In genomic region chr10:80175536-80176269, GRCm38 (mm10) we compare ENCODE assay signal across 8 mouse cellular contexts. TPM values are rescaled to one million over a fixed set of nuclear protein-coding genes. Genes with fewer than 3 reads are reported as not detected.
DNase-seq lines count a peak whose midpoint lies in the region; ATAC-seq and TF ChIP-seq lines count a peak whose summit lies in the region.

No protein-coding gene starts in this region.

- 19% methylated on average over 4 of the region's 4 CpGs for WGBS in forebrain, postnatal 0 days

- no peak overlapping the region for H3K27ac ChIP-seq in forebrain, postnatal 0 days (ENCODE audit: low read depth, low read length)

- no peak overlapping the region for H3K4me2 ChIP-seq in forebrain, postnatal 0 days (ENCODE audit: low read depth)

- ATAC-seq in forebrain, postnatal 0 days, result peak; percentile 28; the same call in 1 of the 2 replicates
- 0 out of 2 replicates have a peak, but pooled peaks have one; percentile 21 for ATAC-seq in megakaryocyte, adult 5-6 weeks (ENCODE audit: poor library complexity, severe bottlenecking)

- TF ChIP-seq CTCF in brain, embryonic 14.5 days (IDR thresholded peaks at IDR 0.05; ENCODE audit: borderline replicate concordance, extremely low read depth, insufficient read depth, insufficient read length), result peak; percentile 66; the same call in 1 of the 2 replicates
- TF ChIP-seq CTCF in forebrain, postnatal 0 days (IDR thresholded peaks at IDR 0.05; ENCODE audit: low read depth), result peak; percentile 81

- peaks cover 16% of the 10 kb centered on the region for H3K36me3 ChIP-seq in forebrain, postnatal 0 days (ENCODE audit: insufficient read depth)

- H3K9me3 ChIP-seq in forebrain, postnatal 0 days (ENCODE audit: low read length), result no peaks in the 10 kb centered on the region

- no peak overlapping the region for H3K9ac ChIP-seq in forebrain, postnatal 0 days

- intact Hi-C loops in heart, postnatal 25 days (cut with DNase I), result loop anchor here (1.0 to 10.0 kb wide), 2 partner anchors 70 to 199 kb away; no protein-coding TSS in a partner anchor

- peak; percentile 96 for DNase-seq in heart, adult 11 months
- no peak for DNase-seq in heart, postnatal 25 days (ENCODE audit: low spot score)
- DNase-seq in 416B (ENCODE audit: low read depth), result peak; percentile 58
- peak; percentile 70 for DNase-seq in brain, embryonic 14.5 days (ENCODE audit: low read depth)
- DNase-seq in forebrain, postnatal 0 days, result peak; percentile 78
- no peak for DNase-seq in natural killer cell, adult 2 months (ENCODE audit: low spot score in 2 of 2)
- DNase-seq in spleen, postnatal 36 days (ENCODE audit: low spot score in 2 of 2), result no peak

- H3K4me3 ChIP-seq in forebrain, postnatal 0 days (ENCODE audit: low read depth, low read length), result no peak overlapping the region

- H3K4me1 ChIP-seq in forebrain, postnatal 0 days (ENCODE audit: insufficient read depth), result peaks cover 9% of the 10 kb centered on the region

- no peaks in the 10 kb centered on the region for H3K27me3 ChIP-seq in forebrain, postnatal 0 days (ENCODE audit: insufficient read depth, low read length)

- TF ChIP-seq POLR2A in brain, embryonic 14.5 days (IDR thresholded peaks at IDR 0.05; ENCODE audit: borderline replicate concordance, extremely low read depth, insufficient read depth, insufficient read length, poor library complexity, severe bottlenecking), result no peak

RNA-seq across cellular contexts. Expression of gene 1600002K03Rik, which starts 3.0 kb away (rescaled TPM):
- total RNA-seq in heart, postnatal 25 days (2021), result 1 to 10 TPM; 4.2 to 5.2 TPM
- polyA plus RNA-seq in brain, embryonic 14.5 days (2012; rRNA removed), result 18.5 and 21.2 TPM in 2 replicates
- 4.2 and 5.0 TPM in 2 replicates for total RNA-seq in forebrain, postnatal 0 days (2014; rRNA removed)
- 5.0 and 6.0 TPM in 2 replicates for polyA plus RNA-seq in forebrain, postnatal 0 days (2015; fragmentation: Nextera tagmentation; extraction: Ambion mirVana)
- 19.3 and 21.0 TPM in 2 replicates for total RNA-seq in megakaryocyte, adult 5-6 weeks (2015)
- 18.8 and 20.9 TPM in 2 replicates for total RNA-seq in megakaryocyte, adult 5-6 weeks (2017)

RNA-seq across cellular contexts. Expression of gene Efna2, which starts 3.6 kb away (rescaled TPM):
- 1 to 10 TPM in 1 of 2 experiments, under 1 TPM in 1; 0.91 to 1.1 TPM for total RNA-seq in heart, postnatal 25 days (2021)
- 57.2 and 66.4 TPM in 2 replicates for polyA plus RNA-seq in brain, embryonic 14.5 days (2012; rRNA removed)
- 29.0 and 30.9 TPM in 2 replicates for total RNA-seq in forebrain, postnatal 0 days (2014; rRNA removed)
- polyA plus RNA-seq in forebrain, postnatal 0 days (2015; fragmentation: Nextera tagmentation; extraction: Ambion mirVana), result 30.6 and 31.3 TPM in 2 replicates
- 0.49 TPM in 1 of 2 replicates, not detected in the other for total RNA-seq in megakaryocyte, adult 5-6 weeks (2015)
- total RNA-seq in megakaryocyte, adult 5-6 weeks (2017), result 0.12 TPM in 1 of 2 replicates, not detected in the other

RNA-seq across cellular contexts. Expression of gene Cirbp, which starts 9.9 kb away (rescaled TPM):
- 10 to 100 TPM; 31.7 to 43.1 TPM for total RNA-seq in heart, postnatal 25 days (2021)
- 381 and 490 TPM in 2 replicates for polyA plus RNA-seq in brain, embryonic 14.5 days (2012; rRNA removed)
- 345 and 424 TPM in 2 replicates for total RNA-seq in forebrain, postnatal 0 days (2014; rRNA removed)
- 834 and 838 TPM in 2 replicates for polyA plus RNA-seq in forebrain, postnatal 0 days (2015; fragmentation: Nextera tagmentation; extraction: Ambion mirVana)
- total RNA-seq in megakaryocyte, adult 5-6 weeks (2015), result 11.7 and 13.8 TPM in 2 replicates
- 29.3 and 32.1 TPM in 2 replicates for total RNA-seq in megakaryocyte, adult 5-6 weeks (2017)

RNA-seq across cellular contexts. Expression of gene Midn, which starts 27.6 kb away (rescaled TPM):
- 100 to 1,000 TPM in 1 of 2 experiments, 10 to 100 TPM in 1; 92.1 to 120 TPM for total RNA-seq in heart, postnatal 25 days (2021)
- 177 and 213 TPM in 2 replicates for polyA plus RNA-seq in brain, embryonic 14.5 days (2012; rRNA removed)
- 91.5 and 120 TPM in 2 replicates for total RNA-seq in forebrain, postnatal 0 days (2014; rRNA removed)
- 19.3 and 21.3 TPM in 2 replicates for polyA plus RNA-seq in forebrain, postnatal 0 days (2015; fragmentation: Nextera tagmentation; extraction: Ambion mirVana)
- 29.5 and 29.6 TPM in 2 replicates for total RNA-seq in megakaryocyte, adult 5-6 weeks (2015)
- total RNA-seq in megakaryocyte, adult 5-6 weeks (2017), result 22.4 and 36.1 TPM in 2 replicates

RNA-seq across cellular contexts. Expression of gene Cbarp, which starts 35.1 kb away (rescaled TPM):
- total RNA-seq in heart, postnatal 25 days (2021), result 1 to 10 TPM; 2.4 to 3.1 TPM
- 152 and 242 TPM in 2 replicates for polyA plus RNA-seq in brain, embryonic 14.5 days (2012; rRNA removed)
- total RNA-seq in forebrain, postnatal 0 days (2014; rRNA removed), result 114 and 151 TPM in 2 replicates
- 57.5 and 68.2 TPM in 2 replicates for polyA plus RNA-seq in forebrain, postnatal 0 days (2015; fragmentation: Nextera tagmentation; extraction: Ambion mirVana)
- total RNA-seq in megakaryocyte, adult 5-6 weeks (2015), result 1.6 and 2.2 TPM in 2 replicates
- 1.4 TPM in 1 of 2 replicates, not detected in the other for total RNA-seq in megakaryocyte, adult 5-6 weeks (2017)

Comparison
In these comparisons a context has a peak if more than half of its experiments do, and no peak if none do; other contexts are left out.
1. DNase-seq: peak in heart, adult 11 months (single experiment), 416B (single experiment), brain, embryonic 14.5 days (single experiment) and forebrain, postnatal 0 days (single experiment); none in heart, postnatal 25 days (single experiment), natural killer cell, adult 2 months (0 of 2) and spleen, postnatal 36 days (0 of 2).
2. RNA of gene Efna2, which starts 3.6 kb away (total RNA-seq): 29.0 to 30.9 TPM in forebrain, postnatal 0 days; 0.91 to 1.1 TPM in heart, postnatal 25 days and 0.12 to 0.49 TPM in megakaryocyte, adult 5-6 weeks; every median in the first group is over 10 times any median in the second.